Mouse (Mus musculus): ENCODE measurements around the gene Anxa5.

The Anxa5 gene

GRCm38 (mm10) chr3:36475532-36476087 is at the start of gene Anxa5, which contains the start of gene 1810062G17Rik:
Gene Anxa5 (minus strand): TSS chr3:36475894.
Gene 1810062G17Rik (plus strand): TSS chr3:36475937.
- DNase-seq (ENCODE audit: low read depth, low spot score) = peak; percentile 95

- DNase-seq (ENCODE audit: low read depth, low spot score) = peak; percentile 61
Measured at GRCm38 (mm10) chr3:36524466-36524865, 48.8 kb upstream of the Anxa5 start.

- no peak for DNase-seq (ENCODE audit: low read depth, low spot score)
Measured at GRCm38 (mm10) chr3:36522137-36522536, 46.4 kb upstream of the Anxa5 start.

GRCm38 (mm10) chr3:36521073-36522060 is 45.7 kb upstream of the Anxa5 start, which contains the start of gene Gm11549:
Gene Gm11549 (minus strand): TSS chr3:36521813.
- peak; percentile 60 for DNase-seq (ENCODE audit: low read depth, low spot score)

- peak; percentile 85 for DNase-seq (ENCODE audit: low read depth, low spot score)
Measured at GRCm38 (mm10) chr3:36516196-36516595, 40.5 kb upstream of the Anxa5 start.

- no peak for DNase-seq (ENCODE audit: low read depth, low spot score)
Measured at GRCm38 (mm10) chr3:36511491-36511890, 35.8 kb upstream of the Anxa5 start.

- DNase-seq (ENCODE audit: low read depth, low spot score) = no peak
Measured at GRCm38 (mm10) chr3:36505809-36506735, 30.4 kb upstream of the Anxa5 start.

- DNase-seq (ENCODE audit: low read depth, low spot score) = no peak
Measured at GRCm38 (mm10) chr3:36505306-36505705, 29.6 kb upstream of the Anxa5 start.

GRCm38 (mm10) chr3:36501546-36501945 is 25.9 kb upstream of the Anxa5 start:
- DNase-seq (ENCODE audit: low read depth, low spot score) = no peak

- peak; percentile 30 for DNase-seq (ENCODE audit: low read depth, low spot score)
Measured at GRCm38 (mm10) chr3:36500976-36501375, 25.3 kb upstream of the Anxa5 start.

GRCm38 (mm10) chr3:36499418-36499817 is 23.7 kb upstream of the Anxa5 start:
- DNase-seq (ENCODE audit: low read depth, low spot score) = no peak

GRCm38 (mm10) chr3:36498224-36498623 is 22.5 kb upstream of the Anxa5 start:
- no peak for DNase-seq (ENCODE audit: low read depth, low spot score)

- peak; percentile 89 for DNase-seq (ENCODE audit: low read depth, low spot score)
Measured at GRCm38 (mm10) chr3:36496746-36497145, 21.1 kb upstream of the Anxa5 start.

GRCm38 (mm10) chr3:36496273-36496672 is 20.6 kb upstream of the Anxa5 start:
- no peak for DNase-seq (ENCODE audit: low read depth, low spot score)

GRCm38 (mm10) chr3:36495436-36495835 is 19.7 kb upstream of the Anxa5 start:
- DNase-seq (ENCODE audit: low read depth, low spot score) = peak; percentile 91

GRCm38 (mm10) chr3:36494613-36495012 is 18.9 kb upstream of the Anxa5 start:
- no peak for DNase-seq (ENCODE audit: low read depth, low spot score)

- DNase-seq (ENCODE audit: low read depth, low spot score) = peak; percentile 66
Measured at GRCm38 (mm10) chr3:36493641-36494283, 18.1 kb upstream of the Anxa5 start.

- DNase-seq (ENCODE audit: low read depth, low spot score) = no peak
Measured at GRCm38 (mm10) chr3:36492716-36493391, 17.2 kb upstream of the Anxa5 start.

- no peak for DNase-seq (ENCODE audit: low read depth, low spot score)
Measured at GRCm38 (mm10) chr3:36491535-36491934, 15.8 kb upstream of the Anxa5 start.

- DNase-seq (ENCODE audit: low read depth, low spot score) = no peak
Measured at GRCm38 (mm10) chr3:36489590-36489910, 13.9 kb upstream of the Anxa5 start.

Measured in brain, adult 2 months (tissue).